Mouse (Mus musculus) midbrain, embryonic 14.5 days (tissue): ENCODE measurements at regions not wholly inside any gene's neighbourhood (a gene's known extent, or its start where the extent isn't known, plus 50 kb on each side); places are given as distances from the start of the nearest gene placed in this dataset.
"Not testable (repeated sequence)": the region's sequence is repeated elsewhere in the genome, so short reads cannot be mapped to it uniquely, and the experiment has no call there.

Experiments used
- ATAC-seq: fragments of 200-750 bp; cut with Nextera tagmentation; 2 replicates; pipeline ENCODE4 v1.8.0; 2017; ENCODE audit warnings: moderate number of reproducible peaks, moderate library complexity; ENCODE audit not compliant: low FRiP score, low TSS enrichment
- DNase-seq: peaks from one replicate; pipeline ENCODE4 v3.0.0-alpha.2; 2015
- H3K27ac ChIP-seq: fragments of 300-500 bp; sonication (generic); replicated peaks from 2 replicates; pipeline ENCODE4 v1.5.1; 2014; ENCODE audit warnings: mild to moderate bottlenecking, low read depth, low read length, moderate library complexity
- H3K27me3 ChIP-seq: fragments of 300-500 bp; sonication (generic); 2 replicates; pipeline ENCODE4 v1.6.1; 2014; ENCODE audit warnings: low read length, control low read depth, mixed read lengths; ENCODE audit not compliant: control insufficient read depth, insufficient read depth
- H3K36me3 ChIP-seq: fragments of 300-500 bp; sonication (generic); 2 replicates; pipeline ENCODE4 v1.6.1; 2014; ENCODE audit warnings: low read length, control low read depth; ENCODE audit not compliant: control insufficient read depth, insufficient read depth
- H3K4me1 ChIP-seq: fragments of 300-500 bp; sonication (generic); 2 replicates; pipeline ENCODE4 v1.6.1; 2014; ENCODE audit warnings: mild to moderate bottlenecking, antibody characterized with exemption, low read length, control low read depth; ENCODE audit not compliant: control insufficient read depth, insufficient read depth
- H3K4me2 ChIP-seq: fragments of 300-500 bp; sonication (generic); 2 replicates; pipeline ENCODE4 v1.6.1; 2014; ENCODE audit warnings: mild to moderate bottlenecking, low read length, moderate library complexity
- H3K4me3 ChIP-seq: fragments of 300-500 bp; sonication (generic); replicated peaks from 2 replicates; pipeline ENCODE4 v1.5.1; 2014; ENCODE audit warnings: low read depth, low read length
- H3K9ac ChIP-seq: fragments of 300-500 bp; sonication (generic); replicated peaks from 2 replicates; pipeline ENCODE4 v1.6.1; 2014; ENCODE audit warnings: mild to moderate bottlenecking, low read length, moderate library complexity
- H3K9me3 ChIP-seq: fragments of 300-500 bp; sonication (generic); 2 replicates; pipeline ENCODE4 v1.6.1; 2016; ENCODE audit warnings: low read length, control low read depth, mixed read lengths; ENCODE audit not compliant: control insufficient read depth
- WGBS: fragments of 180-500 bp; shearing (Covaris S2); extraction: QIAGEN DNeasy Blood & Tissue Kit; methylation state at CpG from one replicate; pipeline ENCODE4 v1.1.7; 2014; 5-methylcytosine and 5-hydroxymethylcytosine counted together

GRCm38 (mm10) chr15:5817901-5818576 lies 481.5 kb upstream of the Dab2 start:
- H3K9ac ChIP-seq: no peak overlapping the region
- WGBS: 77% methylated on average over 7 of the region's 7 CpGs
- no peaks in the 10 kb centered on the region for H3K27me3 ChIP-seq
- no peak overlapping the region for H3K4me3 ChIP-seq
- DNase-seq (no peak), ATAC-seq (no peak)
- no peak overlapping the region for H3K27ac ChIP-seq
- no peaks in the 10 kb centered on the region for H3K9me3 ChIP-seq
- no peaks in the 10 kb centered on the region for H3K4me1 ChIP-seq
- H3K36me3 ChIP-seq: no peaks in the 10 kb centered on the region
- H3K4me2 ChIP-seq: no peak overlapping the region

DNA sequence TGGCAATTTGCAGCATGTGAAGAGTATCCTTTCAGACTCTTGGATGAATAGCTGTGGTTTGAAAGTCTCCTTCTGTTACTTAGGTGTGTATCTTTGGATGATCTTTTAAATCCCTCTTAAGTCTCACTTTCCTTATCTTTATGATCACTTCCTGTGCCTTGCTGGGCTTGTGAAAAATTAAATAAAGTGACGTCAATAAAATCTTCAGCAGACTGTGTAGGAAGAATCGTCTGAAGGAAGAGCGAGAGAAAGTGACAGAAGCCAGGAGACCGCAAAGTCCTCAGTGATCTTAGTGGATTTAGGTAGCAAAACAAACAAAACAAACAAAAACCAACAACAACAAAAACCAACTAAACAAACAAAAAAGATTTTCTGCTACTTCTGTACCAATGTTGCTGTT lies 459.6 kb upstream of the Dab2 start:
- Histone ChIP-seq H3K4me3 (no peak overlapping the region), H3K4me2 (no peak overlapping the region), H3K9ac (no peak overlapping the region), H3K27me3 (no peaks in the 10 kb centered on the region), H3K27ac (no peak overlapping the region), H3K9me3 (no peaks in the 10 kb centered on the region), H3K4me1 (no peaks in the 10 kb centered on the region), H3K36me3 (no peaks in the 10 kb centered on the region)
- no peak for DNase-seq
- ATAC-seq: no peak
- 96% methylated on average over 4 of the region's 4 CpGs for WGBS

GRCm38 (mm10) chr15:5841369-5842149 lies 458.0 kb upstream of the Dab2 start:
- not testable (repeated sequence) for H3K27ac ChIP-seq, ATAC-seq, H3K4me2 ChIP-seq, H3K4me3 ChIP-seq, H3K36me3 ChIP-seq, DNase-seq, H3K9me3 ChIP-seq, H3K27me3 ChIP-seq, H3K9ac ChIP-seq, H3K4me1 ChIP-seq
- WGBS: 96% methylated on average over 15 of the region's 15 CpGs

GRCm38 (mm10) chr15:5846571-5846970 lies 453.0 kb upstream of the Dab2 start:
- Histone ChIP-seq H3K9ac (no peak overlapping the region), H3K4me3 (no peak overlapping the region), H3K36me3 (no peaks in the 10 kb centered on the region), H3K4me1 (no peaks in the 10 kb centered on the region), H3K27me3 (no peaks in the 10 kb centered on the region), H3K4me2 (no peak overlapping the region), H3K27ac (no peak overlapping the region), H3K9me3 (no peaks in the 10 kb centered on the region)
- DNase-seq: no peak
- no peak for ATAC-seq
- 91% methylated on average over 5 of the region's 5 CpGs for WGBS

GRCm38 (mm10) chr15:5847413-5848100 lies 452.0 kb upstream of the Dab2 start:
- Histone ChIP-seq H3K36me3 (no peaks in the 10 kb centered on the region), H3K9me3 (no peaks in the 10 kb centered on the region), H3K27me3 (no peaks in the 10 kb centered on the region), H3K27ac (no peak overlapping the region), H3K4me1 (no peaks in the 10 kb centered on the region), H3K4me2 (no peak overlapping the region), H3K4me3 (no peak overlapping the region), H3K9ac (no peak overlapping the region)
- DNase-seq: peak; percentile 35
- 20% methylated on average over 3 of the region's 3 CpGs for WGBS
- ATAC-seq: peak; percentile 48

- no peak for DNase-seq
- Histone ChIP-seq H3K9me3 (no peaks in the 10 kb centered on the region), H3K9ac (no peak overlapping the region), H3K4me3 (no peak overlapping the region), H3K27ac (no peak overlapping the region), H3K27me3 (no peaks in the 10 kb centered on the region), H3K4me2 (no peak overlapping the region), H3K36me3 (no peaks in the 10 kb centered on the region), H3K4me1 (no peaks in the 10 kb centered on the region)
- WGBS: 66% methylated on average over 3 of the region's 3 CpGs
- ATAC-seq: no peak
Observed at GRCm38 (mm10) chr15:5852523-5852922, 447.1 kb upstream of the Dab2 start.

DNA sequence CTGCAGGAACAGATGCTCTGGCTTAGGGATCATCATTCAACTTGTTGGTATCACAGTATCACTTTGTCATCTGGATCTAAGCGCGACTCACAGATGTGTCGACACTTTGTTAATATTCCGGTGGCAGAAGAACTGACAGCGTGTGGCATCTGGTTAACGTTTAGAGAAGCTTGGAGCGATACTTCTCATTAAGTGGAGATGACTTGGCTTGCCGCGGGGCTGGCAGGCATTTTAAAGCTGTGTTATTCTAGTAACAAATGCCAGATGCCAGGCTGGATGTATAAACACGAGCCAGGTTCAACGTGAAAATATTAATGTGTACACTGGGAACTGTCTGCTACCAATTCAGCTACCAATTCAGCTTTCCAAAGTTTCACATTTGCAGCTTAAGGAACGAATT lies 430.3 kb upstream of the Dab2 start:
- Histone ChIP-seq H3K27ac (no peak overlapping the region), H3K4me2 (no peak overlapping the region), H3K27me3 (no peaks in the 10 kb centered on the region), H3K9ac (no peak overlapping the region), H3K36me3 (no peaks in the 10 kb centered on the region), H3K9me3 (no peaks in the 10 kb centered on the region), H3K4me3 (no peak overlapping the region), H3K4me1 (no peaks in the 10 kb centered on the region)
- ATAC-seq: no peak
- 84% methylated on average over 12 of the region's 12 CpGs for WGBS
- DNase-seq: peak; percentile 2

DNA sequence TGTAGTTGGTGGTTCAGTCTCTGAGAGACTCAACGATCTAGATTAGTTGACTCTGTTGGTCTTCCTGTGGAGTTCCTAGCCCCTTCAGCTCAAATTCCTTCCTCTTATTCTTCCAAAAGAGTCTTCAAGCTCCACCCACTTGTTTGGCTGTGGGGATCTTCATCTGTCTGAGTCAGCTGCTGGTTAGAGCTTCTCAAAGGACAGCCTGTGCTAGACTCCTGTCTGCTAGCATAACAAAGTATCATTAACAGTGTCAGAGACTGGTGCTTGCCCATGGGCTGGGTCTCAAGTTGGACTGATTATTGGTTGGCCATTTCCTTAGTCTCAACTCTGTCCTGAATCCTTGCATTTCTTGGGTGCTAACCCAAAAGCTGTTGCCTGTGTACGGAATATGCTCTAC lies 429.7 kb upstream of the Dab2 start:
- ATAC-seq: no peak
- Histone ChIP-seq H3K27ac (no peak overlapping the region), H3K9ac (no peak overlapping the region), H3K4me1 (no peaks in the 10 kb centered on the region), H3K4me3 (no peak overlapping the region), H3K4me2 (no peak overlapping the region), H3K9me3 (no peaks in the 10 kb centered on the region), H3K27me3 (no peaks in the 10 kb centered on the region), H3K36me3 (no peaks in the 10 kb centered on the region)
- 88% methylated on average over 2 of the region's 2 CpGs for WGBS
- DNase-seq: no peak
